Mouse (Mus musculus): ENCODE measurements around the gene Oprl1.

The Oprl1 gene

GRCm38 (mm10) chr2:181714903-181715326 lies at the start of gene Oprl1:
TSS of gene Oprl1 (plus strand) at chr2:181715016.
- peak; percentile 42 for DNase-seq (ENCODE audit: low read depth, low spot score)

- DNase-seq (ENCODE audit: low read depth, low spot score), result peak; percentile 38
These were observed 44.4 kb upstream of the Oprl1 start for GRCm38 (mm10) chr2:181670285-181670912.

GRCm38 (mm10) chr2:181670913-181671311 lies 43.9 kb upstream of the Oprl1 start:
- peak; percentile 51 for DNase-seq (ENCODE audit: low read depth, low spot score)

GRCm38 (mm10) chr2:181671326-181671725 lies 43.5 kb upstream of the Oprl1 start, which contains the start of gene Sox18:
TSS of gene Sox18 (minus strand) at chr2:181671640.
- DNase-seq (ENCODE audit: low read depth, low spot score), result peak; percentile 40

- DNase-seq (ENCODE audit: low read depth, low spot score), result no peak
These were observed 42.8 kb upstream of the Oprl1 start for GRCm38 (mm10) chr2:181671984-181672383.

- DNase-seq (ENCODE audit: low read depth, low spot score), result no peak
These were observed 41.3 kb upstream of the Oprl1 start for GRCm38 (mm10) chr2:181673501-181673900.

- no peak for DNase-seq (ENCODE audit: low read depth, low spot score)
These were observed 39.9 kb upstream of the Oprl1 start for GRCm38 (mm10) chr2:181674934-181675333.

- DNase-seq (ENCODE audit: low read depth, low spot score), result peak; percentile 54
These were observed 39.4 kb upstream of the Oprl1 start for GRCm38 (mm10) chr2:181675454-181675853.

GRCm38 (mm10) chr2:181676424-181676823 lies 38.4 kb upstream of the Oprl1 start:
- no peak for DNase-seq (ENCODE audit: low read depth, low spot score)

- DNase-seq (ENCODE audit: low read depth, low spot score), result no peak
These were observed 37.6 kb upstream of the Oprl1 start for GRCm38 (mm10) chr2:181677096-181677754.

- no peak for DNase-seq (ENCODE audit: low read depth, low spot score)
These were observed 37.1 kb upstream of the Oprl1 start for GRCm38 (mm10) chr2:181677755-181678098.

- peak; percentile 91 for DNase-seq (ENCODE audit: low read depth, low spot score)
These were observed 36.0 kb upstream of the Oprl1 start for GRCm38 (mm10) chr2:181678780-181679179.

- peak; percentile 76 for DNase-seq (ENCODE audit: low read depth, low spot score)
These were observed 34.7 kb upstream of the Oprl1 start, which contains the start of gene Tcea2 for GRCm38 (mm10) chr2:181679951-181680715. TSS of gene Tcea2 (plus strand) at chr2:181680310.

- no peak for DNase-seq (ENCODE audit: low read depth, low spot score)
These were observed 34.1 kb upstream of the Oprl1 start for GRCm38 (mm10) chr2:181680716-181681117.

- DNase-seq (ENCODE audit: low read depth, low spot score), result no peak
These were observed 32.8 kb upstream of the Oprl1 start for GRCm38 (mm10) chr2:181681978-181682377.

GRCm38 (mm10) chr2:181683381-181683780 lies 31.4 kb upstream of the Oprl1 start:
- DNase-seq (ENCODE audit: low read depth, low spot score), result no peak

- no peak for DNase-seq (ENCODE audit: low read depth, low spot score)
These were observed 30.1 kb upstream of the Oprl1 start for GRCm38 (mm10) chr2:181684713-181685112.

GRCm38 (mm10) chr2:181685686-181686085 lies 29.1 kb upstream of the Oprl1 start:
- DNase-seq (ENCODE audit: low read depth, low spot score), result no peak

GRCm38 (mm10) chr2:181687586-181687985 lies 27.2 kb upstream of the Oprl1 start:
- DNase-seq (ENCODE audit: low read depth, low spot score), result no peak

- DNase-seq (ENCODE audit: low read depth, low spot score), result no peak
These were observed 25.2 kb upstream of the Oprl1 start for GRCm38 (mm10) chr2:181689466-181690160.

GRCm38 (mm10) chr2:181691083-181691482 lies 23.7 kb upstream of the Oprl1 start:
- no peak for DNase-seq (ENCODE audit: low read depth, low spot score)

GRCm38 (mm10) chr2:181691571-181691970 lies 23.2 kb upstream of the Oprl1 start:
- no peak for DNase-seq (ENCODE audit: low read depth, low spot score)
